Mouse (Mus musculus) olfactory bulb, adult 2 months (tissue): ENCODE data around the gene Orc6.

Experiments used
- CTCF ChIP-seq: fragments of 200-500 bp; IDR thresholded peaks from 2 replicates; pipeline ENCODE4 v1.5.1; 2012; ENCODE audit warnings: low read depth, mild to moderate bottlenecking, low read length, moderate library complexity; ENCODE audit not compliant: insufficient read depth
- POLR2A ChIP-seq: fragments of 200-500 bp; IDR thresholded peaks from 2 replicates; pipeline ENCODE4 v1.6.1; 2012; ENCODE audit warnings: mild to moderate bottlenecking, low read depth, low read length, moderate library complexity; ENCODE audit not compliant: insufficient read depth

- TF ChIP-seq CTCF (no peak), POLR2A (no peak)
Measured at GRCm38 (mm10) chr8:85303531-85303930, 4.1 kb downstream of the Orc6 start.
